ENCODE assay signal across 8 mouse cellular contexts in the genomic region with DNA sequence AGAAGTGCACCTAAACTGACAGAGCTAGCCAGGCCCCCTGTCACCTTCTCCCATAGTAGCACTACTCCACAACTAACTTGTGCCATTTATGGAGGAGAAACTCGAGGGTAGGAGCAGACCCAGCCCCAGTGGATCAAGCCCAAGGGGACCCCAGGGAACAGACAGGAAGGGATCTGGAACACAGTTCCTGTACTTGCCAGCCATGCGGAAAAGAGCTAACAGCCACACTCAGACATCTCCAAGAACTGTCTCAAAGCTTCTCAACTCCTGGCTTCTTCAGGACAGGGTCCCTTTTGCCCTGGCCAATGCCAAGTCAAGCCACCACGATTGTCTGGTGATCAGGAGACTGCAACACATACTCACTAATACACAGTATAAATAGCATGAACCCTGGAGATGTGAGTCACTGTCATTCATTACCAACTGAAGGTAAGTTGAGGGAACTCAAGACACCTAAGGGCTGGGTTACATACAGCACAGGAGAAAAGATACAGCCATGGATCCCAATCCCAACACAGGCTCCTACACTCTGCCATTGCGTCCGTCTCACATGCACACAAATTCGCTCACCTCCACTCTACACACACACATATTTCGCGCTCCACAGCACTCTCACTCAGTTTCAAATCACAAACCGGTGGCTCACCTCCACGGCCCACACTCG. TPM values are rescaled to one million over a fixed set of nuclear protein-coding genes. Genes with fewer than 3 reads are reported as not detected.
DNase-seq lines count a peak whose midpoint lies in the region; ATAC-seq and TF ChIP-seq lines count a peak whose summit lies in the region.

No protein-coding gene starts in this region.

- no peak for TF ChIP-seq POLR2A in myocyte (IDR thresholded peaks at IDR 0.05; ENCODE audit: insufficient read length, low read depth)

- H3K27ac ChIP-seq in left cerebral cortex, adult 2 months, result peak overlapping the region; percentile 71
- peak overlapping the region; percentile 92 for H3K27ac ChIP-seq in embryonic facial prominence, embryonic 13.5 days
- peak overlapping the region; percentile 86 for H3K27ac ChIP-seq in hindbrain, postnatal 0 days

- 5% methylated on average over 11 of the region's 11 CpGs for WGBS in embryonic facial prominence, embryonic 13.5 days
- 4% methylated on average over 11 of the region's 11 CpGs for WGBS in hindbrain, postnatal 0 days

- peak overlapping the region; percentile 66 for H3K4me3 ChIP-seq in left cerebral cortex, adult 2 months
- peak overlapping the region; percentile 97 for H3K4me3 ChIP-seq in embryonic facial prominence, embryonic 13.5 days
- H3K4me3 ChIP-seq in hindbrain, postnatal 0 days (ENCODE audit: low read length), result peak overlapping the region; percentile 85
- H3K4me3 ChIP-seq in myocyte, result peak overlapping the region; percentile 44

- H3K79me2 ChIP-seq in myocyte (ENCODE audit: control insufficient read depth, insufficient read depth), result peaks cover 56% of the 10 kb centered on the region

- H3K9ac ChIP-seq in embryonic facial prominence, embryonic 13.5 days, result peak overlapping the region; percentile 98
- H3K9ac ChIP-seq in hindbrain, postnatal 0 days (replicated peaks; ENCODE audit: low read length), result peak overlapping the region; percentile 90

- peak overlapping the region; percentile 54 for H3ac ChIP-seq in myocyte (ENCODE audit: control insufficient read depth, insufficient read length)

- no peaks in the 10 kb centered on the region for H3K9me3 ChIP-seq in embryonic facial prominence, embryonic 13.5 days
- no peaks in the 10 kb centered on the region for H3K9me3 ChIP-seq in hindbrain, postnatal 0 days (ENCODE audit: low read length)

- TF ChIP-seq CTCF in left cerebral cortex, adult 2 months (IDR thresholded peaks at IDR 0.05), result no peak
- no peak for TF ChIP-seq CTCF in hindbrain, postnatal 0 days (IDR thresholded peaks at IDR 0.05; ENCODE audit: low read depth)

- no peak for DNase-seq in left cerebral cortex, adult 2 months (ENCODE audit: extremely low spot score in 1 of 2, low spot score in 2 of 2)
- no peak for DNase-seq in left cerebral cortex, adult 8-10 months (ENCODE audit: low spot score in 2 of 2)
- DNase-seq in hindbrain, postnatal 0 days (ENCODE audit: low spot score), result no peak
- DNase-seq in adrenal gland, postnatal 10 days, result no peak
- no peak for DNase-seq in adrenal gland, postnatal 36 days
- DNase-seq in lung, postnatal 14 days, result no peak

- peak overlapping the region; percentile 90 for H3K4me2 ChIP-seq in embryonic facial prominence, embryonic 13.5 days
- H3K4me2 ChIP-seq in hindbrain, postnatal 0 days (ENCODE audit: low read depth, low read length), result peak overlapping the region; percentile 88
- H3K4me2 ChIP-seq in myocyte (ENCODE audit: low read depth), result peak overlapping the region; percentile 79

- intact Hi-C loops in left cerebral cortex, adult 2 months (cut with DNase I), result loop anchor here (2.0 to 5.0 kb wide), 3 partner anchors 36 to 76 kb away; no protein-coding TSS in a partner anchor

- peaks cover 65% of the 10 kb centered on the region for H3K4me1 ChIP-seq in embryonic facial prominence, embryonic 13.5 days
- H3K4me1 ChIP-seq in hindbrain, postnatal 0 days (ENCODE audit: insufficient read depth, low read length), result peaks cover 11% of the 10 kb centered on the region; the same call in 1 of the 2 replicates

- H3K36me3 ChIP-seq in embryonic facial prominence, embryonic 13.5 days, result no peaks in the 10 kb centered on the region
- no peaks in the 10 kb centered on the region for H3K36me3 ChIP-seq in hindbrain, postnatal 0 days (ENCODE audit: insufficient read depth, low read length)
- no peaks in the 10 kb centered on the region for H3K36me3 ChIP-seq in myocyte (ENCODE audit: control insufficient read depth, insufficient read depth)

- no peak for ATAC-seq in embryonic facial prominence, embryonic 13.5 days (ENCODE audit: insufficient number of reproducible peaks, insufficient read depth, low FRiP score, low TSS enrichment, low read depth)
- ATAC-seq in hindbrain, postnatal 0 days, result no peak

- peaks cover 50% of the 10 kb centered on the region for H3K27me3 ChIP-seq in embryonic facial prominence, embryonic 13.5 days
- H3K27me3 ChIP-seq in hindbrain, postnatal 0 days (ENCODE audit: insufficient read depth, low read length), result 0 out of 2 replicates have a peak, but pooled peaks cover 3% of the 10 kb centered on the region
- no peaks in the 10 kb centered on the region for H3K27me3 ChIP-seq in myocyte (ENCODE audit: control insufficient read depth, insufficient read depth, insufficient read length)

TF ChIP-seq in myocyte, 11 proteins besides CTCF, POLR2A, EP300 and RAD21:
- TF ChIP-seq POLR2AphosphoS2 (IDR thresholded peaks at IDR 0.05; ENCODE audit: insufficient read length, low read depth) (no peak), REST (IDR thresholded peaks at IDR 0.05; ENCODE audit: insufficient read depth, insufficient read length) (no peak), E2F4 (IDR thresholded peaks at IDR 0.05; ENCODE audit: insufficient read depth) (no peak), CEBPB (IDR thresholded peaks at IDR 0.05; ENCODE audit: insufficient read depth, poor library complexity, severe bottlenecking) (no peak), MYOD1 (IDR thresholded peaks at IDR 0.05; ENCODE audit: control insufficient read depth in 1 of 3, insufficient read length in 2 of 3, low read depth in 2 of 3) (no peak), TCF12 (IDR thresholded peaks at IDR 0.05; ENCODE audit: insufficient read depth, poor library complexity, severe bottlenecking) (no peak), TCF3 (IDR thresholded peaks at IDR 0.05; ENCODE audit: insufficient read length, low read depth) (no peak), USF1 (IDR thresholded peaks at IDR 0.05; ENCODE audit: low read depth) (no peak), MYOG (IDR thresholded peaks at IDR 0.05; ENCODE audit: control insufficient read depth in 1 of 3, insufficient read depth in 1 of 3, insufficient read length in 2 of 3, low read depth in 2 of 3) (no peak), SRF (IDR thresholded peaks at IDR 0.05; ENCODE audit: control insufficient read depth, insufficient read length, low read depth) (no peak), MAX (IDR thresholded peaks at IDR 0.05; ENCODE audit: low read depth) (no peak)

RNA-seq across cellular contexts. Expression of gene Lrig1, which starts 1.3 kb away (rescaled TPM):
- 10 to 100 TPM; 26.0 to 27.3 TPM for total RNA-seq in left cerebral cortex, adult 2 months (2021)
- total RNA-seq in left cerebral cortex, adult 8-10 months (2022), result 10 to 100 TPM; 28.5 to 38.8 (median 33.4) TPM
- 17.4 and 18.9 TPM in 2 replicates for polyA plus RNA-seq in embryonic facial prominence, embryonic 13.5 days (2015; fragmentation: Nextera tagmentation; extraction: Ambion mirVana)
- total RNA-seq in hindbrain, postnatal 0 days (2014; rRNA removed), result 131 and 146 TPM in 2 replicates
- 23.0 and 27.8 TPM in 2 replicates for polyA plus RNA-seq in hindbrain, postnatal 0 days (2015; fragmentation: Nextera tagmentation; extraction: Ambion mirVana)
- polyA plus RNA-seq in myocyte (2012; fragmentation: generic; extraction: Trizol), result 22.1 TPM
- total RNA-seq in adrenal gland, postnatal 10 days (2021), result 10 to 100 TPM; 21.6 to 25.3 TPM
- total RNA-seq in adrenal gland, postnatal 36 days (2021), result 10 to 100 TPM; 11.7 to 14.9 TPM

Comparison
In these comparisons a context has a peak if more than half of its experiments do, and no peak if none do; other contexts are left out.
1. H3K4me3 ChIP-seq: peak in every context shown above with its lines; median percentile 97 in embryonic facial prominence, embryonic 13.5 days; 85 in hindbrain, postnatal 0 days; 66 in left cerebral cortex, adult 2 months; 44 in myocyte.